Mouse (Mus musculus) cerebellum, adult 2 months (tissue): ENCODE measurements at regions not wholly inside any gene's neighbourhood (a gene's known extent, or its start where the extent isn't known, plus 50 kb on each side); places are given as distances from the start of the nearest gene placed in this dataset.

ENCODE experiments used
- CTCF ChIP-seq: fragments of 200-500 bp; IDR thresholded peaks from 2 replicates; pipeline ENCODE4 v1.5.1; 2011; ENCODE audit warnings: low read depth, mild to moderate bottlenecking, control low read depth, low read length, moderate library complexity, borderline replicate concordance; ENCODE audit not compliant: insufficient read depth
- POLR2A ChIP-seq: fragments of 200-500 bp; IDR thresholded peaks from 2 replicates; pipeline ENCODE4 v1.6.1; 2011; ENCODE audit warnings: low read length, control low read depth, borderline replicate concordance; ENCODE audit not compliant: insufficient read depth

- no peak for TF ChIP-seq POLR2A
- TF ChIP-seq CTCF = no peak
These were observed 197.4 kb upstream of the Wdfy3 start for GRCm38 (mm10) chr5:102267150-102267549.
